Mouse (Mus musculus) bone marrow, adult 2 months (tissue): ENCODE results near the gene Rpl39. TPM values are rescaled to one million over a fixed set of nuclear protein-coding genes. Genes with fewer than 3 reads are reported as not detected.
A peak's percentile ranks its signal among the peaks of the same experiment; 100 is the strongest.
"Not testable (repeated sequence)": the region's sequence is repeated elsewhere in the genome, so short reads cannot be mapped to it uniquely, and the experiment has no call there.

Experiments
- H3K27ac ChIP-seq: fragments of 200-500 bp; 2 replicates; pipeline ENCODE4 v1.5.1; 2012; ENCODE audit warnings: low read depth, mild to moderate bottlenecking, control low read depth, inconsistent platforms, low read length; ENCODE audit not compliant: control insufficient read depth, poor library complexity, insufficient read depth
- H3K4me1 ChIP-seq: fragments of 200-500 bp; 2 replicates; pipeline ENCODE4 v1.6.1; 2011; ENCODE audit warnings: low read length; ENCODE audit not compliant: control insufficient read depth, insufficient read depth
- H3K4me3 ChIP-seq: fragments of 200-500 bp; replicated peaks from 2 replicates; pipeline ENCODE3; 2011; ENCODE audit warnings: mild to moderate bottlenecking, low read depth, low read length, control low read depth; ENCODE audit not compliant: control insufficient read depth
- CTCF ChIP-seq: fragments of 200-500 bp; IDR thresholded peaks from 2 replicates; pipeline ENCODE4 v1.5.1; 2011; ENCODE audit warnings: low read length, control low read depth; ENCODE audit not compliant: control insufficient read depth, insufficient read depth
- POLR2A ChIP-seq: fragments of 200-500 bp; IDR thresholded peaks from 2 replicates; pipeline ENCODE4 v1.6.1; 2011; ENCODE audit warnings: low read depth, mild to moderate bottlenecking, control low read depth, low read length, borderline replicate concordance; ENCODE audit not compliant: control insufficient read depth
- WGBS: fragments of 180-500 bp; shearing (Covaris S2); methylation state at CpG from one replicate; pipeline ENCODE4 v1.1.7; 2018; 5-methylcytosine and 5-hydroxymethylcytosine counted together
- polyA plus RNA-seq: library from polyadenylated mRNA; stranded (reverse); fragments of >200 nt; gene quantifications from 2 replicates; pipeline ENCODE4 v1.2.4, GENCODE M21; 2011; ENCODE audit warnings: low replicate concordance; ENCODE audit not compliant: missing spikeins, insufficient read depth, insufficient read length

Rpl39 gene
- polyA plus RNA-seq, 1 experiment: 550 TPM

- Histone ChIP-seq H3K4me1 (no peaks in the 10 kb centered on the region; the same call in 1 of the 2 replicates), H3K27ac (no peak overlapping the region), H3K4me3 (no peak overlapping the region)
- TF ChIP-seq POLR2A (no peak), CTCF (no peak)
- 67% methylated on average over 6 of the region's 6 CpGs for WGBS
These were observed 4.0 kb downstream of the Rpl39 start for GRCm38 (mm10) chrX:37081194-37081593.

GRCm38 (mm10) chrX:37080345-37080744 lies 4.9 kb downstream of the Rpl39 start:
- H3K4me3 ChIP-seq, H3K4me1 ChIP-seq, H3K27ac ChIP-seq: not testable (repeated sequence)
- 72% methylated on average over 4 of the region's 4 CpGs for WGBS

DNA sequence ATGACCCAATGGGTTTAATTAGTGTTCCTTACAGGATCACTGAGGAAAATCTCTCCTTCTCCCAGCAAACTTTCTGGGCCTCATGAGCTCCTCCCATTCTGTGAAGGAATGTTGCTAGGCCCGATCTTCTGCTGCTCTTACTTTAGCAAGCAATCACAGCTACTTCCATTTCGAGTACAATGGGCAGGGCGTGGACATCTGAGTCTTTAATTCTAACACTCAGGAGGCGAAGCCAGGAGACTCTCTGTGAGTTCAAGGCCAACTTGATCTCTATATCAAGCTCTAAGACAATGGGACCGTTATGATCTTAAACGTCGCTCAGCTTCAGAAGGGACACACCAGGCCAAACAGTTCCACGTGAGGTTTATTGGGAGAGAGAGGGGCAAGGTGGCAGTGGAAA lies 8.6 kb downstream of the Rpl39 start:
- Histone ChIP-seq H3K4me1 (no peaks in the 10 kb centered on the region), H3K4me3 (no peak overlapping the region), H3K27ac (no peak overlapping the region)
- 73% methylated on average over 8 of the region's 8 CpGs for WGBS
- no peak for TF ChIP-seq POLR2A
- no peak for TF ChIP-seq CTCF

DNA sequence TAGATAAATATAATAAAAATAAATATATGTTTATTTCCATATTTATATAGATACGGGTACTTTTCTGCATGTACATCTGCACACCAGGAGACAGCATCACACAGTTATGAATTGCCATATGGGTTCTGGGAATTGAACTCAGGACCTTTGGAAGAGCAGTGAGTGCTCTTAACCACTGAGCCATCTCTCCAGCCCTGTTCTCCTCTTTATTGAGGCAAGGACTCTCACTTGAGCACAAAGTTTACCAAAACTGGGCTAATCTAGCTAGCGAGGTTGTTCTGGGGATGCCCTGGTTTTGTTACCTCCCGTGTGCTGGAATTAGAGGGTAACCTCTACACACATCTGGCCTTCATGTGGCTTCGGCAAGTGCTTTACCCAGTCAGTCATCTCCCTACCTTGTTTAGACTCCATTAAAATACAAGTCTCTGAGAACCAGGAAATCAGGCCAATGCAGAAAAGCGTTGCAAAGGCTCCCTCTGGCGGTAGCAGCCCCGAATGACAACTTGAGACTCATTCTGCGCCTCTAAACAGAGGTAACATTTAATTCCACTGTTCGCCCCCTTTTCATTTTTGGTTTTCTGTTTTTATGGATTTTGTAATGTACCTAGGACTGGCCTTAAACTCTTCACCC lies 10.8 kb downstream of the Rpl39 start:
- Histone ChIP-seq H3K27ac (no peak overlapping the region), H3K4me1 (no peaks in the 10 kb centered on the region), H3K4me3 (no peak overlapping the region)
- TF ChIP-seq POLR2A (no peak), CTCF (peak; percentile 74)
- 36% methylated on average over 9 of the region's 9 CpGs for WGBS

- no peak overlapping the region for H3K4me3 ChIP-seq
- no peaks in the 10 kb centered on the region; the same call in 1 of the 2 replicates for H3K4me1 ChIP-seq
- TF ChIP-seq CTCF (no peak), POLR2A (no peak)
- WGBS: 45% methylated on average over 5 of the region's 5 CpGs
- no peak overlapping the region for H3K27ac ChIP-seq
These were observed 16.4 kb downstream of the Rpl39 start for GRCm38 (mm10) chrX:37068766-37069165.

- Histone ChIP-seq H3K27ac (no peak overlapping the region), H3K4me3 (no peak overlapping the region), H3K4me1 (no peaks in the 10 kb centered on the region; the same call in 1 of the 2 replicates)
- TF ChIP-seq POLR2A (no peak), CTCF (no peak)
- 39% methylated on average over 3 of the region's 3 CpGs for WGBS
These were observed 17.9 kb downstream of the Rpl39 start for GRCm38 (mm10) chrX:37067299-37067698.

- no peaks in the 10 kb centered on the region for H3K4me1 ChIP-seq
- H3K27ac ChIP-seq: no peak overlapping the region
- 52% methylated on average over 9 of the region's 9 CpGs for WGBS
- TF ChIP-seq POLR2A (no peak), CTCF (no peak)
- H3K4me3 ChIP-seq: no peak overlapping the region
These were observed 21.3 kb downstream of the Rpl39 start for GRCm38 (mm10) chrX:37063902-37064301.

GRCm38 (mm10) chrX:37048890-37049823 lies 36.0 kb downstream of the Rpl39 start:
- Histone ChIP-seq H3K27ac (no peak overlapping the region), H3K4me3 (peak overlapping the region; percentile 44), H3K4me1 (peaks cover 2% of the 10 kb centered on the region; the same call in 1 of the 2 replicates)
- 13% methylated on average over 67 of the region's 70 CpGs for WGBS
- TF ChIP-seq POLR2A (no peak), CTCF (no peak)
